ENCODE assay signal across 21 mouse cellular contexts in the genomic region with DNA sequence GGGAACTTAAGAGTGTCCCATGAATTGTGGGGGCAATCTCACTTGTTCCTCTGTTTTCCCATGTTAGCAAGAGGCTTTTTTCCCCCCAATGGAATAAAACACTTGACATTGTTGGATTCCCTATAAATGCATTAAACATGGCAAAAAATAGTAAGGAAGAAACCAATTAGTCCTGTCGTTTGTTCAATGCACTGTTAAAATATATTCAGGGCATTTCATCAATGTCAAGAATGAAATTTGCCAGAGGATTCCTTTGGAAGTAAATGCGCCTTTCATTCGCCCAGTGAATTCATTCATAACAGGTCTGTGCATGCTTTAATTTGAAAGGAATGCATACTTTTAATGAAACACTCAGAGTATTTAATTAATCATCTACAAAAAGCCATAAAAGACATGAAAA.
DNase-seq lines count a peak whose midpoint lies in the region; ATAC-seq lines count a peak whose summit lies in the region.
"Had no signal": no experiment of that assay in that cellular context is flagged by ENCODE, and none has a peak within 500 bp of the region (broad histone marks: within the 10 kb centered on the region; RNA-seq: fewer than 3 reads in every experiment).

No protein-coding gene starts in this region.

- 0 out of 2 replicates have a peak overlapping the region, but pooled peaks have one; percentile 39 for H3K27ac ChIP-seq in hindbrain, embryonic 11.5 days (ENCODE audit: low read depth, low read length)
- no peak overlapping the region for H3K27ac ChIP-seq in hindbrain, embryonic 16.5 days (ENCODE audit: low read depth, low read length)
- peak overlapping the region; percentile 80 for H3K27ac ChIP-seq in embryonic facial prominence, embryonic 10.5 days (replicated peaks)
- H3K27ac ChIP-seq in embryonic facial prominence, embryonic 12.5 days: peak overlapping the region; percentile 42
- no peak overlapping the region for H3K27ac ChIP-seq in forebrain, embryonic 13.5 days
- H3K27ac ChIP-seq: heart, adult 2 months; hindbrain, embryonic 14.5 days had no signal

- H3K9ac ChIP-seq in hindbrain, embryonic 11.5 days (ENCODE audit: low read depth, low read length): no peak overlapping the region
- H3K9ac ChIP-seq in hindbrain, embryonic 16.5 days (ENCODE audit: low read depth, low read length): no peak overlapping the region
- H3K9ac ChIP-seq in embryonic facial prominence, embryonic 12.5 days: no peak overlapping the region
- no peak overlapping the region for H3K9ac ChIP-seq in forebrain, embryonic 13.5 days
- H3K9ac ChIP-seq: heart, embryonic 12.5 days; hindbrain, embryonic 14.5 days had no signal

- ATAC-seq in hindbrain, embryonic 11.5 days (ENCODE audit: low FRiP score): no peak
- ATAC-seq in hindbrain, embryonic 16.5 days: no peak
- ATAC-seq in embryonic facial prominence, embryonic 12.5 days (ENCODE audit: insufficient number of reproducible peaks, insufficient read depth, low FRiP score, low TSS enrichment): no peak
- no peak for ATAC-seq in forebrain, embryonic 13.5 days
- ATAC-seq: CD4-positive, CD25-positive, alpha-beta regulatory T cell, adult 4 months; forebrain, embryonic 16.5 days; intestine, postnatal 0 days had no signal

- DNase-seq in hindbrain, embryonic 11.5 days (ENCODE audit: low spot score): no peak
- DNase-seq in embryonic facial prominence, embryonic 10.5 days (ENCODE audit: low spot score): no peak
- DNase-seq in forelimb bud, embryonic 11.5 days (ENCODE audit: low read depth, low spot score): peak; percentile 41
- no peak for DNase-seq in right cerebral cortex, postnatal 10 days (ENCODE audit: low spot score in 2 of 2)
- no peak for DNase-seq in B cell, adult 2 months
- DNase-seq: adrenal gland, postnatal 14 days; cerebellum, adult 11-12 months; cerebellum, adult 9-10 months; cerebellum, postnatal 25 days; gastrocnemius, postnatal 14 days; heart, adult 2 months; heart, postnatal 36 days had no signal

- no peak overlapping the region for H3K4me2 ChIP-seq in hindbrain, embryonic 11.5 days (replicated peaks; ENCODE audit: low read depth, low read length)
- H3K4me2 ChIP-seq in hindbrain, embryonic 16.5 days (ENCODE audit: low read length): no peak overlapping the region
- H3K4me2 ChIP-seq in embryonic facial prominence, embryonic 12.5 days (replicated peaks): no peak overlapping the region
- H3K4me2 ChIP-seq in forebrain, embryonic 13.5 days: no peak overlapping the region
- H3K4me2 ChIP-seq: heart, embryonic 12.5 days; hindbrain, embryonic 14.5 days had no signal

- H3K4me3 ChIP-seq in hindbrain, embryonic 11.5 days (ENCODE audit: low read depth, low read length): no peak overlapping the region
- H3K4me3 ChIP-seq in hindbrain, embryonic 16.5 days (ENCODE audit: low read length): no peak overlapping the region
- H3K4me3 ChIP-seq in embryonic facial prominence, embryonic 10.5 days: no peak overlapping the region
- no peak overlapping the region for H3K4me3 ChIP-seq in embryonic facial prominence, embryonic 12.5 days
- H3K4me3 ChIP-seq in forebrain, embryonic 13.5 days: no peak overlapping the region
- H3K4me3 ChIP-seq: heart, adult 2 months; heart, embryonic 12.5 days had no signal

- peaks cover 5% of the 10 kb centered on the region; the same call in 1 of the 2 replicates for H3K4me1 ChIP-seq in hindbrain, embryonic 11.5 days (replicated peaks; ENCODE audit: control insufficient read depth, insufficient read depth, low read length)
- peaks cover 11% of the 10 kb centered on the region for H3K4me1 ChIP-seq in hindbrain, embryonic 16.5 days (ENCODE audit: control insufficient read depth, insufficient read depth, low read depth, low read length)
- H3K4me1 ChIP-seq in embryonic facial prominence, embryonic 10.5 days: peaks cover 42% of the 10 kb centered on the region
- peaks cover 20% of the 10 kb centered on the region for H3K4me1 ChIP-seq in embryonic facial prominence, embryonic 12.5 days
- H3K4me1 ChIP-seq in forebrain, embryonic 13.5 days: peaks cover 27% of the 10 kb centered on the region

- WGBS in hindbrain, embryonic 11.5 days: 56% methylated on average over 3 of the region's 3 CpGs
- WGBS in hindbrain, embryonic 16.5 days: 56% methylated on average over 3 of the region's 3 CpGs
- 68% methylated on average over 3 of the region's 3 CpGs for WGBS in embryonic facial prominence, embryonic 10.5 days
- WGBS in embryonic facial prominence, embryonic 12.5 days: 55% methylated on average over 3 of the region's 3 CpGs
- 32% methylated on average over 3 of the region's 3 CpGs for WGBS in forebrain, embryonic 13.5 days

- H3K9me3 ChIP-seq in hindbrain, embryonic 11.5 days (ENCODE audit: control insufficient read depth, low read length): no peaks in the 10 kb centered on the region
- peaks cover 3% of the 10 kb centered on the region; the same call in 1 of the 2 replicates for H3K9me3 ChIP-seq in hindbrain, embryonic 16.5 days (ENCODE audit: control insufficient read depth, low read length)
- H3K9me3 ChIP-seq in embryonic facial prominence, embryonic 10.5 days: 0 out of 2 replicates have a peak, but pooled peaks cover 3% of the 10 kb centered on the region
- H3K9me3 ChIP-seq in embryonic facial prominence, embryonic 12.5 days: no peaks in the 10 kb centered on the region
- H3K9me3 ChIP-seq in forebrain, embryonic 13.5 days (replicated peaks): 0 out of 2 replicates have a peak, but pooled peaks cover 3% of the 10 kb centered on the region

- no peaks in the 10 kb centered on the region for H3K36me3 ChIP-seq in hindbrain, embryonic 11.5 days (ENCODE audit: control insufficient read depth, insufficient read depth, low read length)
- H3K36me3 ChIP-seq in hindbrain, embryonic 16.5 days (ENCODE audit: control insufficient read depth, insufficient read depth, low read length): no peaks in the 10 kb centered on the region
- no peaks in the 10 kb centered on the region for H3K36me3 ChIP-seq in embryonic facial prominence, embryonic 10.5 days (replicated peaks)
- H3K36me3 ChIP-seq in embryonic facial prominence, embryonic 12.5 days: no peaks in the 10 kb centered on the region
- no peaks in the 10 kb centered on the region for H3K36me3 ChIP-seq in forebrain, embryonic 13.5 days (ENCODE audit: poor library complexity, severe bottlenecking)
- H3K36me3 ChIP-seq: G1E; heart, embryonic 12.5 days had no signal

- no peaks in the 10 kb centered on the region for H3K27me3 ChIP-seq in hindbrain, embryonic 11.5 days (ENCODE audit: control insufficient read depth, insufficient read depth, low read length)
- no peaks in the 10 kb centered on the region for H3K27me3 ChIP-seq in hindbrain, embryonic 16.5 days (replicated peaks; ENCODE audit: control insufficient read depth, insufficient read depth, low read length)
- peaks cover 5% of the 10 kb centered on the region; the same call in 1 of the 2 replicates for H3K27me3 ChIP-seq in embryonic facial prominence, embryonic 10.5 days (replicated peaks; ENCODE audit: low read depth, poor library complexity, severe bottlenecking)
- no peaks in the 10 kb centered on the region for H3K27me3 ChIP-seq in embryonic facial prominence, embryonic 12.5 days
- H3K27me3 ChIP-seq in forebrain, embryonic 13.5 days: 0 out of 2 replicates have a peak, but pooled peaks cover 4% of the 10 kb centered on the region
- H3K27me3 ChIP-seq: heart, embryonic 12.5 days had no signal

Comparison
In these comparisons a context has a peak if more than half of its experiments do, and no peak if none do; other contexts are left out.
1. H3K27ac ChIP-seq: peak in hindbrain, embryonic 11.5 days (single experiment), embryonic facial prominence, embryonic 10.5 days (single experiment) and embryonic facial prominence, embryonic 12.5 days (single experiment); none in hindbrain, embryonic 16.5 days (single experiment) and forebrain, embryonic 13.5 days (single experiment).